Mouse (Mus musculus) retina, embryonic 14.5 days (tissue): ENCODE measurements around the gene Tnfsf9.

Experiments
- DNase-seq: peaks from one replicate; pipeline ENCODE4 v3.0.0-alpha.2; 2015; ENCODE audit warnings: low spot score

Gene Tnfsf9

DNA sequence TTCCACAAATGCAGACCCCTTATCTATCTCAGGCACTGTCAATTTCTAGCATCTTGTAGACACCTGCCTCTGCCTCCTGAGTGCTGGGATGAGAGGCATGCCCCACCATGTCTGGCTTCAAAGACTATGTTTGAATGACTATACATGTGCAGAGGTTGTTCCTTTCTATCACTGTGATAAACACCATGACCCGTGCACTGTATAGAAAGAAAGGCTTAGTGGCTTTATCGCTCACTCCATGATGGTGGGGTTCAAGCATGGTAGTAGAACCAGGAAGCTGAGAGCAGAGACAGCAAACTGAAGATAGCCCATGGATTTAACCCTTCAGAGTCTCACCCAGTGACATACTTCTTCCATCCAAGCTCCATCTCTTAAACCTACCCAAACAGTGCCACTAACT lies 29.6 kb downstream of the Tnfsf9 start:
- DNase-seq, result no peak

DNA sequence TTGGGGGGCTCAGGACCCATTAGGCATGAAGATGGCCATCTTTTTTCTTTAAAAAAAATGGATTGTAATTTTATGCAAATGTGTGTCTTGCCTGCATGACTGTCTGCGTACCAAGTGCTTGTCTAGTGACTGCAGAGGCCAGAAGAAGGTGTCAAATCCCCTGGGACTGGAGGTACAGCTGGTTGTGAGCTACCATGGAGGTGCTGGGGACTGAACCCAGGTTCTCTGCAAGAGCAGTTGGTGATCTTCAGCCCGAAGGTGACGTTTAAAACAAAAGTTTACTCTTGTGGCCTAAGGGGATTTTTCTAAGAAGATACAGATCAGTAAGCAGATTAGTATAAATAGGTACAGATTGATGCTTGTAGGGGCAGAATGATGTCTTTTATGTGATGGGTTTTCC lies 30.5 kb downstream of the Tnfsf9 start:
- no peak for DNase-seq

- DNase-seq, result no peak
Measured at GRCm38 (mm10) chr17:57138676-57139075, 33.6 kb downstream of the Tnfsf9 start.

- no peak for DNase-seq
Measured at GRCm38 (mm10) chr17:57139708-57140107, 34.6 kb downstream of the Tnfsf9 start.

GRCm38 (mm10) chr17:57143704-57144103 lies 38.6 kb downstream of the Tnfsf9 start:
- DNase-seq, result no peak

DNA sequence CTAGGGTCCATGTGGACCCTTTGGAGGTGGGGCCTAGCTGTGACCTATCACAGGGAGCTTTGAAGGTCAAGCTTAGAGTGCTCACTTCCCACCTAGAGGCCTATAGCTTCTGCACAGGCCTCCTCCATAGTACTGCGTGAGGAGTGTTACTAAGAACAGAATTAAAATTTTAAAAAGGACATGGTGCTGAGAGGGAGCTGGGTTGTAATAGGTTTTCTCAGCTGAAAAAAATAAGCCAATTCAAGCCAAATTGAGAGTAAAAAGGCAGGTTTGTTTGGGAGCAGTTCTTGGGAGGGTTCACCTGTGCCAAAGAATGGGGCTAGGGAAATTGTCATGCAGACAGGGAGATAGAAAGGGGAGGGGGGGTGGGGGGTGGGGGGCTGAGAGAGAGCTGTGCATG lies 40.0 kb downstream of the Tnfsf9 start:
- DNase-seq, result no peak

- no peak for DNase-seq
Measured at GRCm38 (mm10) chr17:57148343-57148742, 43.2 kb downstream of the Tnfsf9 start.

- peak; percentile 28 for DNase-seq
Measured at GRCm38 (mm10) chr17:57148994-57149803, 44.1 kb downstream of the Tnfsf9 start, which contains the start of gene Cd70. Cd70 (minus strand) TSS chr17:57149777.

GRCm38 (mm10) chr17:57153006-57153405 lies 47.9 kb downstream of the Tnfsf9 start:
- no peak for DNase-seq

DNA sequence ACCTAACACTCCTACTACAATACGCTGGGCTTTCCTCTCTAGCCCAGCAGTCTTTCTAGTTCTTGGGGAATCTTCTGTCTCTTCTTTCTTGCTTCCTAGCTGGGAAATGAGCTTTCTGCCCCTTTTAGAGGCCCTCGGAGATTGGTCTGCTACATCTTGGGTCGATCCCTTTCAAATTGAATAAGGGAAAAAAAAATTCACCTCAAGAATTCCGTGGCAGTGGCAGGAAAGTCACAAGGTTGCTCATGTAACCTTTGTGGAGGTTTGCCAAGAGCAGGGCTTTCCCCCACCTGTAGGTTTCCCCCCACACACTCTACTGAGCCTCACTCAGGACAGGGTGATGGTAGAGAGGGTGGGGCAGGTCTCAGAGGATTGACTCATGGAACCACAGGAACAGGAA lies 48.7 kb downstream of the Tnfsf9 start:
- no peak for DNase-seq
